Mouse (Mus musculus): ENCODE data around the gene Olfr341. TPM values are rescaled to one million over a fixed set of nuclear protein-coding genes. Genes with fewer than 3 reads are reported as not detected.

The Olfr341 gene
- total RNA-seq (2017) = not detected in 2 replicates

GRCm38 (mm10) chr2:36482368-36482767 lies at the start of gene Olfr341:
Gene Olfr341 (minus strand): TSS chr2:36482468.
- no peak for ATAC-seq (replicated peaks; ENCODE audit: low read depth, poor library complexity, severe bottlenecking)

GRCm38 (mm10) chr2:36524698-36525097 lies 42.4 kb upstream of the Olfr341 start, which contains the start of gene Olfr342:
Gene Olfr342 (plus strand): TSS chr2:36524998.
- no peak for ATAC-seq (replicated peaks; ENCODE audit: low read depth, poor library complexity, severe bottlenecking)

- no peak for ATAC-seq (replicated peaks; ENCODE audit: low read depth, poor library complexity, severe bottlenecking)
These were observed 8.6 kb downstream of the Olfr341 start for GRCm38 (mm10) chr2:36473634-36474033.

GRCm38 (mm10) chr2:36452287-36452686 lies 30.0 kb downstream of the Olfr341 start, which contains the start of gene Olfr340:
Gene Olfr340 (plus strand): TSS chr2:36452587.
- no peak for ATAC-seq (replicated peaks; ENCODE audit: low read depth, poor library complexity, severe bottlenecking)

Other genes starting within 250 kb of the Olfr341 start
- not detected in 2 replicates for gene Olfr338, start 108.9 kb downstream of the Olfr341 start, total RNA-seq (2017)
- not detected in 2 replicates for gene Olfr339, start 63.5 kb downstream of the Olfr341 start, total RNA-seq (2017)
- not detected in 2 replicates for gene Olfr340, start 29.9 kb downstream of the Olfr341 start, total RNA-seq (2017)
- gene Olfr342, start 42.5 kb upstream of the Olfr341 start, total RNA-seq (2017) = not detected in 2 replicates
- gene Olfr344, start 84.2 kb upstream of the Olfr341 start, total RNA-seq (2017) = not detected in 2 replicates
- not detected in 2 replicates for gene Olfr345, start 157.6 kb upstream of the Olfr341 start, total RNA-seq (2017)
- gene Olfr346, start 203.3 kb upstream of the Olfr341 start, total RNA-seq (2017) = not detected in 2 replicates
- gene Olfr347, start 249.4 kb upstream of the Olfr341 start, total RNA-seq (2017) = not detected in 2 replicates

Measured in common myeloid progenitor, adult 5-6 weeks (primary cell).